Mouse (Mus musculus): ENCODE results near the gene Barhl2.

DNA sequence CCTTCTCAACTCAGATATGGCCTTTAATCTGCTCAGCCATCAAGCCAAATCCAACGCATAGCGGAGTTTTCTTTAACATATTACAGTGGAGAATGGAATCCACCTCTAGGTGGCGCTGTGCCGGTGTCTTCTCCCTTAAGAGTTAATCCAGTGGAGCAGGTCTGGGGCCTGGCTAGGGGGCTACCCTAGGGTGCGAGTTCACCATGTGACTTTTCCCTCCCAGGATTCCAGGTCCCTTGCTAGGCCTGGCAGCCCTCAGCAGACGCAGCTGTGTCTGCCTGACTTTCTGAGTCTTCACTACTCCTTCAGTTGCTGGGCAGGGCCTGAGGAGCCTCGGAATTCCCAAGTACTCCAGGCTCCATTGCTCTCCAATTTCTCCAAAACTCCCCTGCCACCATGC, 40.8 kb downstream of the Barhl2 start:
- TF ChIP-seq EP300 (IDR thresholded peaks at IDR 0.05; ENCODE audit: insufficient read depth, low read depth, low read length) (no peak), CTCF (IDR thresholded peaks at IDR 0.05; ENCODE audit: low read depth, low read length) (peak; percentile 56)
